Mouse (Mus musculus) adrenal gland (tissue): Measurements from ENCODE around the gene 1110008P14Rik.

Experiments
- intact Hi-C: fragments of 180-260 bp; cut with DNase I; formaldehyde crosslinking; loops from one replicate; pipeline ENCODE4 v1.15.1; 2025

The 1110008P14Rik gene

GRCm38 (mm10) chr2:32412742-32413531 is 31.2 kb upstream of the 1110008P14Rik start:
- intact Hi-C loops: no loop called here

DNA sequence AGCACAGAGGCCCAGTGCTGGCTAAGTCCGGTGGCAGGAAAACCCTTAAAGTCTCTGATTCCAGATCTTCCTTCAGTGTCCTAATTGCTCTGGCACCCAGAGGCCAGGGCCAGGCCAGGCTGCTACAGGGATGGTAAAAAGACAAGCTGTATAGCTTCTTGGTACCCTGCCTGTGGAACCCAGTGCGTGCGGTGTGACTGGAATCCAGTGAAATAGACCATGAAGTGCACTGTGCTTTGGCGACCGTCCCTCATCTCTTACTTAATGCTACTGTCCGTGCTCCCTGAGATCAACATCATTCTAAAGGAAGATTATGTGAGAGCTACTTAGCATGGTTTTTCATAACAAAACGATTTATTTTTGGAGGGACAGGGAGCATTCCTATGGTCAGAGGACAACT is 29.7 kb upstream of the 1110008P14Rik start:
- intact Hi-C loops: no loop called here

DNA sequence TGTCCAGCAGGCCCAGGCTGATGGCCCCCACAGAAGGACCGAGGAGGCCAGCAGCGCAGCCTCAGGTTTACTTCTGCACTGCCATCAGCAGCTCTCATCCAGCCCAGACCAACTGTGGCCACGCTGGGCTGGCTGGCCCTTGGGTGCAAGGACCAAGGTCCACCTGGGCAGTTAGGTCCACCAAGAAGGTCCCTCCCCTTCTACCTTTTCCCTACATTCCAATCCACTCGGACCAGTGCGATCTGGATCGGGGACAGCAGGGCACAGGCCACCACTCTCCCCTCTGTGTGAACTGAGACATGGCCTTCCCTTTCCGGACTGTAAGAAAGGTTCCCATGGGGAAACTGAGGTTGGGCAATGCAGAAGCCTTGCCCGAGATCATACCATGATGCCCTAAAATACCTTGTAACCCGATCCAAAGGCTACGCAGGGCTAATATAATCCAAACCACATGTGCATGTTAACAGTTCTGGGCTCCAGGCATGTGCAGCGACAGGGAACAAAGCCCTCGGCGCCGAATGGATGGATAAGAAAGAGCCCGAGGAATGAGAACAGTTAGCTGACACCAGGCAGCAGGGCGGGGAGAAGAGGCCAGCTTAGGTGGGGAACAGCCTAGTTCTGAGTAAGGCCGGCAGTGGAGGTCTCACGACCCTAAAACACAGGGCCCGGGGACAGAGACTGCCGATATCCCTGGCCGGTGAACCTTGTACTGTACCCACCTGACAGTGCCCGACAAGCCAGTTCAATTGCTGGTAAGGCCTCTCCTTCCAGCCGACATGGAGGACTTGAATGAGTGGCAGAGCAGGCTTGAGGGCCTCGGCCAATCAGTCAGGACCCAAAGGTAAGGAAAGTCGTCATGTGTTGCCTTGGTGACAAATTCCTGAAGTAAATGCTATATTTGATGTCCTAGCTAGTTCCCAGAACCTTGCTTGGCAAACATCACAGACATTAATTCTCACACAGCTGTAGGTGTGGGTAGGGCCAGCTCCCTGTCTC is 27.0 kb upstream of the 1110008P14Rik start:
- intact Hi-C loops: no loop called here

- intact Hi-C loops: no loop called here
These were observed 25.5 kb upstream of the 1110008P14Rik start for GRCm38 (mm10) chr2:32407144-32407824.

GRCm38 (mm10) chr2:32404663-32405062 is 22.9 kb upstream of the 1110008P14Rik start:
- intact Hi-C loops: loop anchor here (1.0 to 5.0 kb wide), 2 partner anchors 83 to 163 kb away; no protein-coding TSS in a partner anchor

DNA sequence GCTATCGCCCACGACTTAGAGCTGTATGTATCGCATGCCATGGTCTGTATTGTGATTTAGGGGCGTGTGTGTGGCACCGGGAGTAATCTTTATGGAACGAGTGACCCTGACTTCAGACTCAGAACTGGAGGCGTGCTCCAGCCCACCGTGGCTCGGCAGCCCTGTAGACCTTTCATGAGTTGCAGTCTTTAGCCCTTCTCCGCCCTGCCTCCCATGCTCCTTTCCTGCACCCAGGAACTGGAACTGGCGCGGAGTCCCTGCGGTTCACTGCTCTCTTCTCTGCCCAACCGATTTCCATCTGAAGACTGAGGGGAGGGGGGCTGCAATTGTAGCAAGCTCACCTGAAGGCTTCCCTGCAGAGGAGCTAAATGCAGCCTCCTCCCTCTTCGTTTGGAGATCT is 15.0 kb upstream of the 1110008P14Rik start:
- intact Hi-C loops: loop anchor here (5.0 kb wide), 1 partner anchor 44 kb away; the partner anchor contains the start of genes Ciz1 and Dnm1

DNA sequence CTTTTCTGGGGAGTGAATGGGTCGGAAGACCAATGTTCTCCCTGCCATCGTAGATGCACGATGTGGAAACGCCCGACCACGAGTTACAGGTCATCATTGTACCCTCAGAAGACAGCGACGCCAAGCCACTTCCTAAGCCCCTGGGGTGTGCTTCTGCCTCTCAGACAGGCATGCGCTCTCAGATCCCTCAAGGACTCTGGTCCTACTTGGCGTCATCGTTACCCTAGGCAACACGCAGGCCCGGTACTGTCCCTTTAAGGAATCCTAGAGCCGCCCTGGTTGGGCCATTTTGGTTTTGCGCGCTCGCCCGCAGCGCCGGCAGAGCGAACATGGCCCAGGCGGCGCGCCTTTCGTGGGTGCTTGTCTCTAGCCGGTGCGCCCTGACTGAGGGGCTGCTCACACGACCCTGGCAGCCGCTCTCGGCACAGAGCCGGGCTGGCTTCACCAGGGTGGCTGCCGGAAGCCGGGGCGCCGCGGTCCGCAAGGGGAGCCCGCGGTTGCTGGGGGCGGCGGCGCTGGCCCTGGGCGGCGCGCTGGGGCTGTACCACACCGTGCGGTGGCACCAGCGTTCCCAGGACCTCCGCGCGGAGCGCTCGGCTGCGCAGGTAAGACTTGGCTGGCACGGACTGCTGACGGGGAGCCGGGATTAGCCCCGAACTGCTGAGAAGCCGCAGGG is 14.3 kb upstream of the 1110008P14Rik start:
- intact Hi-C loops: loop anchor here (5.0 kb wide), 1 partner anchor 44 kb away; the partner anchor contains the start of genes Ciz1 and Dnm1

- intact Hi-C loops: loop anchor here (5.0 kb wide), 1 partner anchor 43 kb away; the partner anchor contains the start of genes Ciz1 and Dnm1
These were observed 13.8 kb upstream of the 1110008P14Rik start, which contains the start of gene Ptges2 for GRCm38 (mm10) chr2:32395484-32395945. Gene Ptges2, plus strand, starts transcription at chr2:32395896.

DNA sequence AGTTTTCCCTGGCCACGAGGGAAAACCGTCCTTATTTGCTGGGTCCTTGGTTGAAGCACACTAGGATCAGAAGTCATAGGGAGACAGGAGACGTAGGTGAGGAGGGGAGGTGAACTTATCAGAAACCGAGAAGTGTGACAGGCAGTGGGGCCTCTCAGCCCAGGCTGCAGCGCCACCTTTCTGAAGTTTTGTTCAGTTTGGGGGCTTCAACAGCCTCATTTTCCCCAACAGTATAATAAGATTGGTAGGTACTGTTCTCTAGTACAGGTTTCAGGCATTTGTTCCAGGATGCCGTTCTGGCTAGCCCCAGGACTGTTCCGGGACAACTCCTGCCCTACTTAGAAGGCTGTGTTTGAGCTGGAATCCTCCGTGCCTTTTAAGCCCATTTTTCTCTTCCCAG is 13.2 kb upstream of the 1110008P14Rik start:
- intact Hi-C loops: loop anchor here (5.0 kb wide), 1 partner anchor 43 kb away; the partner anchor contains the start of genes Ciz1 and Dnm1

- intact Hi-C loops: no loop called here
These were observed 10.3 kb upstream of the 1110008P14Rik start for GRCm38 (mm10) chr2:32392063-32392462.

DNA sequence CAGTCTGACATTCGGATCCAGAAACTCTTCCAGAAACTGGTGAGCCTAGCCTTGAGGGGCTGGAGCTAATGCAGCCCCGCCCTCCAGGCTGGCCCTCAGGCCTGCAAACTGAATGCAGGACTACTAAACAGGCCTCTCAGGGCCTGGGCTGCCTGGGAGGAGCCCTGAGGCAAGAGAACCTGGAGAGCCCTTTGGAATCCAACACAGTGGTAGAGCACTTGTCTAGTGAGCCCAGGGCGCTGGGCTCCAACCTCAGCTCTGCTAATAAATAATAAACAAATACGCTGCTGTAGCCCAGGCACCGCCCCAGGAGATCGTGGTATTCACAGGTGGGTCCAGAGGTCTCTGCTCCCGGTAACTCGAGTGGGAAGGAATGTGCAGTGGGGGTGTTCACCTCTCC is 9.1 kb upstream of the 1110008P14Rik start:
- intact Hi-C loops: no loop called here

DNA sequence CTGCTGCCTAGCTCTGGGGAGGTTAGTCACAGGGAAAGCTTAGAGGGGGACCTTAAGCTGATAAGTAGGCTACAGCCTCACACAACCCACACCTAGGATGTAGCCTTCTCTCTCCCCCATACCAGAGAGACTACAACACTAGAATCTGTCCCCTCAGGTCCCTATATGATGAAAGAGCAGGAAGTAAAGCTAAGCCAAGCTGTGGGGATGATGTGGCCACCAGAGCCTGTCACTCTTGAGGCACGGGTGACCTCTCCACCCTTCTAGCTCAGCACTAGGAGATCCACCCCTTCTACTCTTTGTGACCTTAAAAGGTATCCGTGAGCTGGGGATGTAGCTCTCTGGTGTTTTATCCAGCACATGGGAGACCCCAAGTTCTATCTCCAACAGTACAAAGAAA is 7.4 kb upstream of the 1110008P14Rik start:
- intact Hi-C loops: no loop called here

DNA sequence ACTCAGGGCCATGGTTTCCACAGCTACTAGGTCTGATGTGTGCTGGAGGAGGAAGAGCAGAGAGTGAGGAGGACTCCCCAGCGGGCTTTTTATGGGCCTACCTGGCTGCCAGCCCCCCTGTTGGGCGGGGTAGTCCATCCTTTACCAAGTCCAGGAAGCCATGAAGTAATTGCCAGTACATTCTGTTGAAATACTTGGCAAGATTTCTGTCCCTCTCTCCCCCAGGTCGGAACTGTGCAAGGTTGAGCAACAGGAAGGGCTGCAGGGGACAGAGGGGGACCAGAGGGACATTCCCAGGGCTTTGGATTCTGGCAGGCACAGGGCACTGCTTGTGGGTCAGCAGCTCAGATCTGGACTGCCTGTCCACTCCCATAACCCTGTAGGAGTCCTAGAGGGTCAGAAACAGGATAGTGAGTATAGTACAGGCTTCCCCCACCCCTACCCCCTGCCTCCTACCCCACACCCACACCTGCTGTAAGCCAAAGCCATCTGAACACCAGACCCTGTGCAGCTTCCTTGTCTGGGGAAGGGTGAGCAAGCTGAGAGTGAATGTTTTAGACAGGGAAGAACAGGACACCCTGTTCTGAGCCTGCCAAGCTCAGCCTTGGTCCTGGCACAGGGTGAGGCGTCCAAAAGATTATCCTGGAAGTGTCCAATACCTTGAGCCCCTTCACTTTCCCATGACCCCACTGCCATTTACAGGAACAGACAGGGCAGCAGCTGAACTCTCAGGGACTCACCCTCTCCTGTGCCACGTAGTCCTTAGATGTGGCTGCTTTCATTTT is 6.2 kb upstream of the 1110008P14Rik start, which contains the start of gene Lcn2:
Gene Lcn2, minus strand, starts transcription at position 547 of the 785 bp plus-strand sequence.
- intact Hi-C loops: no loop called here

- intact Hi-C loops: no loop called here
These were observed 951 bp upstream of the 1110008P14Rik start for GRCm38 (mm10) chr2:32382689-32383088.

DNA sequence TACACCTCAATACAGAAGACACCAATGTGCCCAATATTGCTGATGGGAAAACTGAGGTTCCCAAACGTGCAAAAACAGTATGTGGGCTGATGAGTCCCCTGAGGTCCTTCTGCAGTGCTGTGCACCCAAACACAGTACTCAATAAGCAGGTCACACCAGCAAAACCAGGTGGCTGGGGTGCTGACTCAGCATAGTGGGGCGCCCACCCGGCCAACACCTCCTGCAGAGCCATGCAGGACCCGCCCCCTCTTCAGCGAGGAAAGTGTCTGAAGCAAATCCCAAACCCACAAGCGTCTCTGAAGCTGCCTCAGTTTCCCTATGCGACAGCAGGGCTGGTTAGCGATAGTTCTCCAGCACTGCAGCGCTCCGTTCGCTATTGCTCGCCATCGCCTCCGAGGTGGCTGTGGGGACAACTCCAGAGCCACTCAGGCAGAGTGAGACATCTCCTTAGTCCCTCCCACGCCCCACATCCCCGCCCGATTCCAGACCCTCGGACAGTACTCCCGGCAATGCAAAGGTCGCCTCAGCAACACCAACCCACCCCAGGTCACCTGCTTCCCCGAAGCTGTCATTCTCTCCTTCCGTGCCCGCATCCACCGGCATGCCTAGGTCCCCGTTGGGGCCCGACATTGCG is 480 bp downstream of the 1110008P14Rik start:
- intact Hi-C loops: no loop called here

GRCm38 (mm10) chr2:32380001-32380500 is 1.7 kb downstream of the 1110008P14Rik start:
- intact Hi-C loops: no loop called here

DNA sequence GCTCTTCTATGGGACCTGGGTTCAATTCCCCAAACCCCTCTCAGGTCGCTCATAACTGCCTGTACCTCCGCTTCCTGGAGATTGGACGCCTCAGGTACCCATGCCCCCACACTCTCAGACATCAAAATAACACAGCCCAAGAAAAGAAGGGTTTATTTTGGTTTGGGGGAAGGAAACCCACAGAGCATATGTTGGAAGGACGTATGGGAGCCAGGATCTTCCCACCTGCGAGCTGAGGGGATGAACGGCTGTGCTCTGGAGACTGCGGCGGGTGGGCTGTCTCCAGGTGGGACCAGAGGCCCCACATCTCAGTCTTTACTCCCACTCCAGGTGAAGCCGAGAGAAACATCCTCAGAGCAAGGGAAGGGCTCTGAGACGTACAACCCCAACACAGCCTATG is 4.8 kb downstream of the 1110008P14Rik start:
- intact Hi-C loops: no loop called here

DNA sequence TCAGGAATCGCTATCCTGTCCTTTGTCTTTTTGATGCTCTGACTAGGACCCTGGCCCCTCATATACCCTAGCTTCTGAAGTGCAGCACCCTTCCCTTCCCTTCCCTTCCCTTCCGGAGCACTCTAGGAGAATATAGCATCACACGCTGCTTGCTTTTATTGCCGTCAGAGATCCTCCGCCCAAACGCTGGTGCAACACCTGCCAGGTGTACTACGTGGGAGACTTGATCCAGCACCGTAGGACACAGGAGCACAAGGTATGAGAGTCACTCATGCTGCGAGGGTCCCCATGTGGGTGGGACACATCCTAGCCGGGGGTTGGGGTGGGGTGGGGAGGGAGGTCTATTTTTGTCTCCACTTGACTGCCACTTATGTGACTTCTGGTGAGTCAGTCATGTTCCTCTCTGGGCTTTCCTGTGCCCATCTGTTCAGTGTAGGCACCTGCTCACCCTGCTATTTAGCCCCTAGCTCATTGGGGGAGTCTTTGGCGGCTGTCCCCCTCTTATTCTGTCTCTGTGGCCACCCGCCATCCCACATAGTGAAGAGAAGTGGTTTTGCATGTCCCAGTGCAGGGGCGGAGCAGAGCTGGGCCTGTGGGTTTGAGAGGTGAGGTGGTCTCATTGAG is 6.3 kb downstream of the 1110008P14Rik start:
- intact Hi-C loops: no loop called here
